Mouse (Mus musculus): ENCODE results near the gene Agrp. TPM values are rescaled to one million over a fixed set of nuclear protein-coding genes. Genes with fewer than 3 reads are reported as not detected.

Gene Agrp
- total RNA-seq, 2 experiments from 2014 or later: 1.7 TPM; not detected in 1

- DNase-seq: peak; percentile 20
These were observed 87.7 kb downstream of the Agrp start for GRCm38 (mm10) chr8:105549506-105549905.

DNA sequence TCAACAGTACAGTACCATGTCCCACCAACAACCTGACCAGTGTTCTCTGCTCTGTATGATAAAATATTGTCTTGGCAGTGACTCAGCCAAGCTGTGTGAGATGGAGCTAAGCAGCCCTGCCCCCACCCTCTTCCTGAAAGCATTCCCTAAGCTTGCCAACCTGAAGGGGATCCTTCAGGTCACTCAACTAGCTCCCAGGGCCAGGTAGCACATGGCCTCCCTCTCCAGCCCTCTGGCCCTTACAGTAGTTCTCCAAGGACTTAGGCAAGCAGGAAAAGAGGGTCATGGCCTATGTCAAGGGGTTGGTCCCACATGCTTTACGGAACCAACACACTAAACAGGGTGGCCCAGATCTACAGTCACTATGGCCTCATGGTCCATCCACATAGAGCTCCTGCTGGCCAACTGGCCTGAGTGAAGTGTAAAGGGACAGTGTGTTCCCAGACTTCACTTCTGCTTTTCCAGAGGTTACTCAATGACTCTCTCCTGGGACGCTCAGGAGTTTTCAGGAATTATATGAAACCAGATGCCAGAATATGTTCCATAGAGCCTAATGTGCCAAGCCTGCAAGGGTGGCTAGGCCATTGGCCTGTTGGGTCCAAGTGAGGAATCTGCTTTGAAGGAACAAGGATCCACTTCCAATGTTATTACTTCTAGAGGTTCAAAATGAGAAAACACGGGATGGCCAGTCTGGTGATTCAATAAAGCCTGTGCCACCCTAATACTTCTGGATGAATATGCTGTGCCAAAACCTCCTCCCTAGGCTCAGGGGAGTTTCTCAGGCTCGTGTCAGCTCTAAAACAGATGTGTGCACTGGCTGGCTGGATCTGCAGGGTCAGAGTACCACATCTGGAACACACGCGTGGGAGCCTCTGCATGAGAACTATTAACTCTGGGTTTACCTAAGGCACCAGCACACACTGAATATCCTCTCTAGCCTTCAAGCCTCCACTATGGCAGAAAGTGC is 90.5 kb downstream of the Agrp start:
- peak; percentile 65 for DNase-seq

- peak; percentile 22 for DNase-seq
These were observed 91.9 kb downstream of the Agrp start for GRCm38 (mm10) chr8:105545249-105545648.

GRCm38 (mm10) chr8:105544544-105545205 is 92.5 kb downstream of the Agrp start:
- peak; percentile 66 for DNase-seq

GRCm38 (mm10) chr8:105543703-105544102 is 93.5 kb downstream of the Agrp start:
- peak; percentile 18 for DNase-seq

DNA sequence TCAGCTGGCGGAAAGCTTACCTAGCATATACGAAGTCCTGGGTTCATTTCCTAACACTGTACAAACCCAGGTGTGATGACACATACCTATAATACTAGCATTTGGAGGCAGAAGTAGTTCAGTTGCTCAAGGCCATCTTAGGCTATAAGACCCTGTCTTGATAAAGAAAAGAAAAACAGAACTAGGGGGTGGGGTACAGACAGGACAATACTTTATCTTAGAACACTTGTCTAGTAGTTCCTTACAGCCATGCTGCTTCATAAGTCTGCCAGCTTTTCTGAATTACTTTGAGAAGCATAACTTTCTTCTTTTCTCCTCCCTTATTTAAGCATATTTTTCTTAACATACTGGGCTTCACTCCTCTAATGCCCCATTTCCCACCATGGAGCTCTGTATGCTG is 94.4 kb downstream of the Agrp start:
- no peak for DNase-seq

- DNase-seq: no peak
These were observed 95.0 kb downstream of the Agrp start for GRCm38 (mm10) chr8:105542032-105542656.

GRCm38 (mm10) chr8:105538940-105539339 is 98.3 kb downstream of the Agrp start:
- DNase-seq: no peak

DNA sequence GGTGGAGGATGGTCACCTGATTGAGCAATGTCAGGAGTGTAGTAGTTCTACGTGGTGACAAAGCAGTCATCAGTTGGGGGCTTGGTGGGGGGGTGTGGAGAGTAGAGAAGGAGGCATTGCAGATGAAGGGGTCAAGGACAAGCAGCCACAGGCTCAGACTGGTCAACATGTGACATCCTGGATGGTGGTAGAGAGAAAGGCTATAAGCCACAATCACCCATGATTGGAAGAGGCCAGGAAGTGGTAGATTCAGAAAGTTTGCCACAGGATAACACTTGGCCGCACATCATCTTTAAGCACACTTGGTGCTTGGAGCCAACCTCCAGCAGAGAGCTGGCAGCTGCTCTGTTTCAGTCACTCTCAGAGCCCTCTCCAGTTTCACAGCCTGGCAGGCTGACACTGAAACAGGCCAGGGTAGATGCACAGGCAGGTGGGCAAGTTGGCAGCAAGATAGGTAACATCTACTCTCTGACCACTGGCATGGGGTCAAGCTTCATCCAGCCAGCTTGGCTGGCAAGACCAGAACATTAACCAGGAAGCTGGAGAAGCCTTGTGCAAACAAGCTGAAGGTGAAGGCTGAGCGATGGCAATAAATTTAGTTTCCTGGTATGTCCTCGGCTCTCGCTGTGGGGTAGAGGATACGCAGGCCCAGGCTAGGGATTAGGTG is 100.0 kb downstream of the Agrp start:
- peak; percentile 87 for DNase-seq

- peak; percentile 68 for DNase-seq
These were observed 100.6 kb downstream of the Agrp start for GRCm38 (mm10) chr8:105536546-105536945.

DNA sequence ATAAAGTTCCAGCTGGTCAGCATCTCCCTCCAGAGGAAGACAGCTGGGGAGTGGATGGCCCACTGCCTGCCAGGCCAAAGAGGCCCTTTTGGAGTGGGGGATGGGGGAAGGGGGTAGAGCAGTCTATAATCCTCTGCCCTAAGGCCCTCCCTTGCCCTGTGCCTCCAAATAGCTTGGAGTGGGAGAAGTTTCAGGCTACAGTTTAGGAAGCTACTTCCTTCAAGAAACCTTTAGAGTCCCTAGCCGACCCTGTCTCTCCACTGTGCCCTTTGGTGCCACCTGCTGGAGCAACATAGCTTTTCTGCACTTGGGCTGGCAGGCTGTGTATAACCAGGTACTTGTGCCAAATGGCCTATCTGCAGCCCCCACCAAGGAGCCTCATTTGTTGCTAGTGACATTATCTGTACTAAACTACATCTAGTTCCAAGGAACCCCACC is 103.3 kb downstream of the Agrp start:
- DNase-seq: peak; percentile 67

- DNase-seq: no peak
These were observed 103.8 kb downstream of the Agrp start for GRCm38 (mm10) chr8:105533439-105533838.

GRCm38 (mm10) chr8:105531774-105532173 is 105.4 kb downstream of the Agrp start:
- DNase-seq: peak; percentile 79

DNA sequence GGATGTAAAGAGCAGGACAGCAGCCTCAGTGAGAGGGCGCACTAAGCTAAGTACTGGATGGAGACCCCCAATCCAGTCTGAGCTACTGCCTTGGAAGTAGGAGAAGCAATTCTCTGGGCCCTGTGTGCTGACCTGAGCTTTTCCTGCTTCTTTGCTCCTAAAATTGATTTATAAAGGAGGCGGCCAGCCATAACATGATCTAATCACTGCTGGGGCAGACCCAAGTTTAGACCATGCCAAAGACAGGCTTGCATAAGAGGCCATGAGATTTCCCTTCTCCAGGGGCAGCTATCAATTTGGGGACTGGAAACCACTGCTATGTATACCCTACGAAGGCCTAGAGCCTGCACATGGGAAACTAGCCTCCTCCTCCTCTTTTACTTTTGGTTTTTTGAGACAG is 107.9 kb downstream of the Agrp start:
- DNase-seq: no peak

- no peak for DNase-seq
These were observed 109.0 kb downstream of the Agrp start for GRCm38 (mm10) chr8:105528206-105528605.

DNA sequence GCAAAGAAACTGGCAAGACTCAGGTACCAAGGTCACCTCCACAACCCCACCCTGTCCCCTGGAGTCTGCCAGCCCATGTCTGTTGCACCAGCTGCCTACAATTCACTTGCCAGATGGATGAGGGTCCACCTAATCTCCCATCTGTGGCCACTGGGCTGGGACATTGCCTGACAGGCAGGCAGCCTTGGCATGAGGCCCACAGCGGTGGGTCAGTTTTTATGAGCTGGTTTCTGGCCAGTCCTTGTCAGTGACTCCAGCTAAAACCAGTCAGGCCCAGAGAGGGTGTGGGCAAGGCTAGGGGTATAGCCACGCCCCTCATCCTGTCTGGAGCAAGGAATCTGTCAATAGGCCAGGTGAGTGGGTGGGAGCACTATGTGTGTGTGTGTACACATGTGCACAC is 110.1 kb downstream of the Agrp start:
- peak; percentile 69 for DNase-seq

DNA sequence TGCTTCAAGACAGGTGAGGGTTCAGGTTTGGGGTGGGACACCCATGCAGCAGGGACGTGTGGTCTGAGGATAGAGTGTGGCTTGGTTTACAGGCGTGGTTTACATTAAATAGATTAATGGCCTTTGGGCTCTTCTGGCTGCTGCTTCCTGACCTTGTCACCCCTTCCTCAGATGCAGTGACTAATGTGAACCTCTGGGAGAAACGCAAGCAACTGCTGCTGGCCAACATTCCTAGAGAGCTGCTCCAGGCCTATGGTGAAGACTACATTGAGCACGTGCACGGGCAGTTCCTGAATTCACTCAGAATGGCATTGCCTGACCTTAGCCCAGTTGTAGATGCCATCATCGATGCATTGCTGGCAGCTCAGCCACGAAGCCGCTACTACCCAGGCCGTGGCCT is 114.3 kb downstream of the Agrp start:
- no peak for DNase-seq

DNA sequence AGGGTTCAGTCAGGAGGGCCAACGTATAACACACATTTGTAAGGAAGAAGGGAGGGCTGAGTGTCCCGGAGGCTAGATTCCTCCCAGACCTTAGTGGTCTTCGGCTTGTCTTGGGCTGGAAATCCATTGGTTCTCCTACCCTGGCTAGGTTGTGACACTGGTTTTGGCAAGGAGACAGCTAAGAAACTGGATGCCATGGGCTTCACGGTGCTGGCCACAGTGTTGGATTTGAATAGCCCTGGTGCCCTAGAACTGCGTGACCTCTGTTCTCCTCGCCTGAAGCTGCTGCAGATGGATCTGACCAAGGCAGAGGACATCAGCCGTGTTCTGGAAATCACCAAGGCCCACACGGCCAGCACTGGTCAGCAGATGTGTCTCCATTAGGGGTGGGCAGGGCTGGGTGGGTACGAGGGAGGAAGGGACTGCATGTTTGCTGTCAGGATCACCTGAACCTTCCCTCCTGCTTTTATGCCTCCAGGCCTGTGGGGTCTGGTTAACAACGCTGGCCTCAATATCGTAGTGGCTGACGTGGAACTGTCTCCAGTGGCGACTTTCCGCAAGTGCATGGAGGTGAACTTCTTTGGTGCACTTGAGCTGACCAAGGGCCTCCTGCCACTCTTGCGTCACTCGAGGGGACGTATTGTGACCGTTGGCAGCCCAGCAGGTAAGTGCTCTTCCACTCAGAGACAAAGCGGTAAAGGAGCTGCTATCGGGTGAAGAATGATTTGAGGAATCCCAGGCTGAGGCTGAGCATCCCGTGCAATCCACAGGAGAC is 115.0 kb downstream of the Agrp start:
- no peak for DNase-seq

GRCm38 (mm10) chr8:105521061-105521460 is 116.1 kb downstream of the Agrp start:
- DNase-seq: no peak

- no peak for DNase-seq
These were observed 116.7 kb downstream of the Agrp start for GRCm38 (mm10) chr8:105520521-105520920.

GRCm38 (mm10) chr8:105519591-105519990 is 117.6 kb downstream of the Agrp start:
- no peak for DNase-seq
